Mouse (Mus musculus) embryo, embryonic 9.5 days (tissue): ENCODE measurements around the gene Mfn2.
"Not testable (repeated sequence)": the region's sequence is repeated elsewhere in the genome, so short reads cannot be mapped to it uniquely, and the experiment has no call there.

ENCODE experiments used
- DNase-seq: peaks from one replicate; pipeline ENCODE4 v3.0.0-alpha.2; 2017; ENCODE audit errors: extremely low spot score

The Mfn2 gene

DNA sequence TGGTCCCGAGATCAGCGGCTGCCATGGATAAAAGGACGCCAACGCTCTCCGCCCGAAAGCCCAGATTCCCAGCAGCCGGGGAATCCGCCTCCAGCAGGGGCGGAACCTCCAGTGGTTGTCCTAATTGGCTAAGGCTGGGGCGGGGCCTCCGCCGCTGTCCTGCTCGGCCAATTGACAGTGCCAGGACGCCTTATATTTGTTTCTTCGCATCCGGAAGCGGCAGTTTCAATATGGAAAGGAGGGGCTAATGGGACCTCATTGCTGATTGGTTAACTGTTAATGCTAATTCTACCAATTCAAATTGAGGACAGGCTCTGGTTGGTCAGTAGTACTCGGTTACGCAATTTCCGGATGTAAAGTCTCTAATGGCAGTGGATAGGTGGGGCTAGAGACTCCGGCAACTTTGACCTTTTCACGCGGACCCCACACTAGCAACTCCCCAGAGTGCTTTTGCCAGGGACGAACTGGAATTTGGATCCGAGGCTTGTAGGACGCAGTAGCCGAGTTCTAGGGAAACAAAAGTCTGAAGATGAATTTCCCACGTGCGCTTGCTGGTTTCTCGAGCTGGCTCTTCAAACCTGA lies 36.0 kb downstream of the Mfn2 start, which contains the start of the genes Miip and Fv1:
Gene Miip, minus strand, starts transcription at position 367 of the 582 bp plus-strand sequence.
Gene Fv1, plus strand, starts transcription at position 530 of the 582 bp plus-strand sequence.
- peak; percentile 94 for DNase-seq

DNA sequence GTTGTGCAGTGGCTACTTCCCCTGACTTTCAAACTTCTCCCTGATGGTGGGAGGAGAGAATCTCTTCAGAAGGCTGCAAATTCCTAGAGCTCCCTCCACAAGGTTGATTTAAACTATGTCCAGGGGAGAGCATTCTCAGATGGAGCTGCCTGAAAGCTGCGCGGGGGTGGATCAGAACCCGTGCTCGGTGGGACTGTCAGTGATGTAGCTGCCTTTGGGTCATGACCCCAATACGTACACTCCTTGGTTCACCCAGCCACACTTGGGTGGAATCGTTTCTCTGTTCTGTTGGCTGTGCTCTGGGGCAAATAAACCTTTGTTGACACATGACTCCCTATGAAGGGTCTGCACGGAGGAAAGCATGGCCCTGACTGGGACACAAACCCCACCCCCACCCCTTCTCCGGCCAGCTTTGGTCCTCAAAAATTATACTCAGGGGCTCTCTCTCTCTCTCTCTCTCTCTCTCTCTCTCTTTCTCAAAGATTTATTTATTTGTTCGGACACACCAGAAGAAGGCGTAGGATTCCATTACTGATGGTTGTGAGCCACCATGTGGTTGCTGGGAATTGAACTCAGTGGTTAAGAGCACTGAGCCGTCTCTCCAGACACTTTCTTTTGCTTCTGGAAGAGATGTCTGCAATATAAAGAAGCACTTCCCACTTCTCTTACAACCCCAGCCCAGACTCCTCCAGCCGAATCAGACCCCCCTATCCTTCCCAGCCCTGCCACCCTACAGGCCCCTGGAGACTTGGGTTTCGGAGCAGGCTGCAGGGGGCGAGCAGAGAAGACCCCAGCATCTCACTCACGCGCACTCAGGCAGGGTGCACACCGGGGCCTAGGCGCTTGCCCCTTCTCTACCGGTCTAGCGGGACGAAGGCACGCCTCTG lies 36.7 kb downstream of the Mfn2 start:
- DNase-seq = peak; percentile 24

DNA sequence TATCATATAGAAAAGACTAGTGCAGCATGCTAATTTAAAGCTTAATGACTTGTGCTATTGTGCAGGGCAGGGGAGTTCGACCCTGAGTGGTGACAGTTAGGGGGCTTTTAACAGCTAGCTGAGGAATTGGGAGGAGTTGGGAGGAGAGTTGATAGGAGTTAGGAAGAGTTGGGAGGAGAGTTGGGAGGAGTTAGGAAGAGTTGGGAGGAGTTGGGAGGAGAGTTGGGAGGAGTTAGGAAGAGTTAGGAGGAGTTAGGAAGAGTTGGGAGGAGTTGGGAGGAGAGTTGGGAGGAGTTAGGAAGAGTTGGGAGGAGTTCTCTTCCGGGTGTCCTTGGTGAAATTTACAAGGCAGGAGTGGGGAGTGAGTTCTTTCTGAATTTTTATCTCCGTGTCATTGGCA lies 37.7 kb downstream of the Mfn2 start:
- not testable (repeated sequence) for DNase-seq

DNA sequence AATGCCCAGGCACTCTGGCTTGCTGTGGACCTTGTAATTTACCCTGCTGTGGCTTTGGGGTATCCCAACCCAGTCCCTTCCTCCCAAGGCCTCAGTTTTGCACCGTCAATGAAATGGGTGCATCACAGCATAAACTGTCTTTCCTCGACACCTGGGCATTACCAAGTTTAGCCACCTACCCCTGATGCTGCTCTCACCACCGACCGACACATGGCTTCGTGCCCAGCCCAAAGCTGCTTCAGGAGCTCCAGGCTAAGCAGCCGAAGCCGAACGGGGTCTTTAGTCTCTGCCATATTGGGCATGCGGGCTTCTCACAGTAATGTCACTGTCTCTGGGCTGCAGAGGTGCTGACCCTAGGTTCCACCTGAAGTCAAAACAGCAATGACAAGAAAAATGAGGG lies 38.4 kb downstream of the Mfn2 start:
- DNase-seq = no peak

DNA sequence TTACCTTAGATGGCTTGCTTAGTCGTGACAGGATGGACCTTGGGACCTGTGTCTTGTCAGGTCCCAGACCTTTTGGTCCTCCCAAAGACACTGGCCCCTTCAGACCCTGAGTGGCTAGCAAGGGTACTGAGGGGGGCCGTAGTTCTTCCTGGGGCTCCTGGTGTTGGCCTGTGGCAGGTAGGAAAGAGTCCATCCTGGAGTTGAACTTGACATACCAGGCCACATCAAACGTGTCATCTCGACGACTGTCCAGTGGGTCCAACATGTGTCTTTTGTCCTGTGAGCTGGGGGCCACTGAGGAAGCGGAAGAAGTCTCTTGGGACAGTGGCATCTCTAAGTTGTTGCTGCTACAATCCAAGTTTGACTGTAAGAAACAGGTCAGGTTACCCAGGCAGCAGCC lies 38.9 kb downstream of the Mfn2 start:
- no peak for DNase-seq

DNA sequence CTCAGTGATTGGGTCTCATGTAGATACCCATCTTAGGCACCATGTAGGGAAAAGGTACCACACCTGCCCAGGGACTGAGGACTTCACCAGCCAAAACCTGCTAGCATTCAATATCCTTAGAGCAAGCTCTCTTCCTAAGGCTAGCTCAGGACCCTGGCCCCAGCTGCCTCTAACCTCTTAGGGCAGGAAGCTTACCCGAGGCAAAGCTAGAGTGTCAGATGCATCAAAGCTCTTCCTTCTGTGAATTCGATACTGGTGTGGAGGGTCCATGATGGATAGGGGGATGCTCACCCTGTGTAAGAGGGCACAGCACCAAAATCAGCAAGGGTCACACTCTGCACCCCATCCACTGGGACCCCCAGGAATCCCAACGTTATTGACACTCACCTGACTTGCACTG lies 42.5 kb downstream of the Mfn2 start:
- DNase-seq = no peak

DNA sequence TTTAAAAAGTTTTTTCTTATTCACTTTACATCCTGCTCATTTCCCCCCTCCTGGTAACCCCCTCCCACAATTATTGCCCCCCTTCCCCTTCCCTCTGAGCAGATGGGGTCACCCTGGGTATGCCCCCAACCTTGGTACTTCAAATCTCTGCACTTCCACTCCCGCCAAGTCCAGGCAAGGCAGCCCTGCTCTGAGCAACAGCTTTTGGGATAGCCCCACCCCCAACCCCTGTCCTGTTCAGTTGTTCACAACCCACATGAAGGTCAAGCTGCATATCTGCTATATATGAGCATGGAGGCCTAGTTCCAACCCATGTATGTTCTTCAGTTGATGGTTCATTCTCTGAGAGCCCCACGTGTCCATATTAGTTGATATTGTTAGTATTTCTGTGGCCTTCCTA lies 53.7 kb downstream of the Mfn2 start:
- no peak for DNase-seq

DNA sequence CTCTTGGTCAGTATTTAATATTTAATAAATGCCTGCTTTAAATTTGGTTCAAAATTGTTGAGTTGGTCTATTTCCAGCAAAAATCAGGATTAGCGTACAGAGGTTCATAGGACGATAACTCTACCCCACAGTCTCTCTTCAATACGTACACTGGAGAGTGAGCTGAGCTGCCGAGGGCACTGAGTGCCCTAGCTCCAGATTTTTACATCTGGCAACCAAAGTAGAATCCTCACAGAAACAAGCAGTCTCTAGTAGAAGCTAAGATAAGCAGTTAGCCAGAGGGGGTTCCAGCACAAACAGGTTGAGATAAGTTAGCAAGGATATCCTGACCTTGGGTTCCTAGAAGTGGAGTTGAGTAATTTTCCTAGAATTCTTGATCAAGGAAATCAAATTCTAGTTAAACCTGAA lies 55.9 kb downstream of the Mfn2 start:
- peak; percentile 75 for DNase-seq

DNA sequence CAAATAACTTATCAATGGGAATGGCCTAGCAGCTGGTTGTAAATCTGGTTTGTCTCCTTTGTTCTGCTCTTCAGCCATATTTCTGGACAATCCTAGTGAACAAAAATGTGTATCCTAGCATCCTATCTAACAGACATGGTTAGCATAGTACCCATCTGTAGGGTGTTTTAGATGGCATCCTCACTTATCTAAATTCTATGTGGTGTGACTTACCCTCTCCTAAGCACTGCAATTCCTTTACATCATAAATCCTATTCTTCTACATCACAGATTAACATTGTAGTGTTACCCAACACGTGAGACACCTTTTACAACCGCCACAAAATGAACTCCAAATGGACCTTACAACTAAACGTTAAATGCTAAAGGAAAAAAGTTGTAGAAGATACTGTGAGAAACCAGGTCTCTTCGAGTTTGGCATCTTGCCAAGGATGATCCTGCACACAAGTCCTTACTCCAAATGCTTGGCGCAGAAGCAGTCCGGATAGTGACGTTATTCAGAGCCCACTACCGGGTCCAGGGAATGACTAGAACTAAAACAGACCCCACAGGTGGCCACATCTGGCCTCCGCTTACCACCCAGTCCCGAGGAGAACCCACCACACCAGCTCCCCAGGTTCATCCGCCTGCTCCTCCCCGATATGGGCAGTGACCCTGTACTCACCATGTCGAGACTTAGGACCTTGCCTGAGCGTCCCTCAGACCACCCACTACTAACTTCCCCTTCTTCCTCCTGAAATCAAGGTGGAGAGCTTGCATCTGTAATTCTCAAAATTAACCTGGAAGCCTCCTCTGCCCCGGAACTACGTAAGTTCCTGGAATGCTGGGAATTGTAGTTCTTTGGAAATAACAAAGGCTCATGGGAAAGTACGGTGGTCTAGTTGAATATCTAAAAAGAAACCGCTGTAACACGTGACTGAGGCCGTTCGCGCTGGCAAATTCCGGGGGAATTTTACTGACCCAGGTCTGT lies 56.6 kb downstream of the Mfn2 start, which contains the start of gene Zfp933:
Gene Zfp933, minus strand, starts transcription at position 753 of the 970 bp plus-strand sequence.
- no peak for DNase-seq

DNA sequence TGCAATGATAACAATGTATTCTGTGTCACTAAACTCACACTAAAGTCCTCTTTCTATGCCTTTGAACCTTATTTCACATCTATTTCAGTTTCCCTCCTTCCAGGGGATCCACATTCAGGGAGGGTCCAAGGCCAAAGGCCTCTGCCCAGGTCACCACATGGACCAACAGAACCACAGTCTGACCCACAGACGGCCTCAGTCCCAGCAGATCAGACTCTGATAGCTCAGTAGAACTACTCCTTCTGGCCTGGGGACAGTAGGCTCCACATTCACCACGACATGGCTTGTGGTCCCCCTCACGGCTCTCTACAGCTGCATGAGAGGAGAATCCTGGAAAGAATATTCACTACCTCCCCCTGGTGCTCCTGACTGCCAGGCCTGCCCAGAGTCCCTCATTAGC lies 61.6 kb downstream of the Mfn2 start:
- DNase-seq = no peak

DNA sequence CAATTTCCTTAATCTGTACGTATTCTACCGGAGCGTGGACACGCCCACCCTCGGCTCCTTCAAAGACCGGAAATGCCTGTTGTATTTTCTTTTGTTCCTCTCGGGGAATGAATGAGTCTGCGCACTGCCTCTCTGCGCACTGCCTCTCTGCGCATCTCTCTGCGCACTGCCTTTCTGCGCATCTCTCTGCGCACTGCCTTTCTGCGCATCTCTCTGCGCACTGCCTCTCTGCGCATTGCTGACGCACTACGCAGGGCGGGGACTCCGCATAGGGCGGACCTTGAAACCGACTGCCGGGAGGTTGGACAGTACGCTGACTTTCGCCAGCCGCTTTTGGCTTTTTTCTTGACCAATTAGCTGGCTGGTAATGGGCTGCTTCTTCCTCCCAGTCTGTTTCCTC lies 65.2 kb downstream of the Mfn2 start:
- DNase-seq = not testable (repeated sequence)

DNA sequence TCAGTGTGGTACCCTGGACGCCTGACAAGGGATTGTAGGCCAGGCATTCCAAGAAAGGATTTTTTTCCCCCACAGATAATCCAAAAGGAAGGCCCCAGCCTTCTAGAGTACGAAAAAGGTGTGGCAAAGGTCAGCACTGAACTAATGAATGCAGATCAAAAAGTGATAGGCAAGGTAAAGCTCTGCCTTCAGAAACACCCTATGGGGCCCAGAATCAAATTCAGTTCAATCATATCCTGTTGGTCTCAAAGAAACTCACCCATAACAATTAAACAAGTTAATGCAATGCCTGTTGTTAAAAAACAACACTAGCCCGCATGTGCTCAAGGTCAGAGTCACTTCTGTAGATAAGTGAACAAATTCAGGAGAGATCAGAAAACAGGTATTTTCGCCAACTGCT lies 80.1 kb downstream of the Mfn2 start:
- no peak for DNase-seq
